Mouse (Mus musculus) ES-Bruce4 (cell line): ENCODE measurements around the gene Pdzd7. TPM values are rescaled to one million over a fixed set of nuclear protein-coding genes. Genes with fewer than 3 reads are reported as not detected.

Source experiments
- H3K27ac ChIP-seq: 2 replicates; pipeline ENCODE4 v1.5.1; 2012; ENCODE audit warnings: low read length, inconsistent platforms; ENCODE audit not compliant: insufficient read depth
- H3K27me3 ChIP-seq: 2 replicates; pipeline ENCODE4 v1.6.1; 2012; ENCODE audit warnings: mild to moderate bottlenecking, low read length, inconsistent platforms; ENCODE audit not compliant: control insufficient read depth, poor library complexity, insufficient read depth, severe bottlenecking
- H3K36me3 ChIP-seq: 2 replicates; pipeline ENCODE4 v1.6.1; 2012; ENCODE audit warnings: inconsistent platforms, mild to moderate bottlenecking, low read length, moderate library complexity; ENCODE audit not compliant: control insufficient read depth, poor library complexity, insufficient read depth, severe bottlenecking
- H3K4me1 ChIP-seq: one replicate; pipeline ENCODE4 v1.8.1; 2011; ENCODE audit warnings: low read length; ENCODE audit not compliant: control insufficient read depth, insufficient read depth
- H3K4me3 ChIP-seq: 2 replicates; pipeline ENCODE4 v1.5.1; 2011; ENCODE audit warnings: low read depth, mild to moderate bottlenecking, low read length
- H3K9ac ChIP-seq: 2 replicates; pipeline ENCODE4 v1.6.1; 2012; ENCODE audit warnings: low read depth, mild to moderate bottlenecking, inconsistent platforms; ENCODE audit not compliant: poor library complexity, severe bottlenecking
- H3K9me3 ChIP-seq: replicated peaks from 2 replicates; pipeline ENCODE4 v1.6.1; 2012; ENCODE audit warnings: mild to moderate bottlenecking, low read length, inconsistent platforms; ENCODE audit not compliant: control insufficient read depth, poor library complexity, insufficient read depth, severe bottlenecking
- CTCF ChIP-seq: IDR thresholded peaks from one replicate; pipeline ENCODE4 v1.8.1; 2011; ENCODE audit warnings: low read depth, low read length
- EP300 ChIP-seq: IDR thresholded peaks from 2 replicates; pipeline ENCODE4 v1.6.1; 2011; ENCODE audit warnings: low read depth, low read length; ENCODE audit not compliant: insufficient read depth
- POLR2A ChIP-seq: IDR thresholded peaks from one replicate; pipeline ENCODE4 v1.8.1; 2011; ENCODE audit warnings: low read length; ENCODE audit not compliant: insufficient read depth
- polyA plus RNA-seq: library from polyadenylated mRNA; stranded (reverse); fragments of >200 nt; gene quantifications from 2 replicates; pipeline ENCODE4 v1.2.4, GENCODE M21; 2011; ENCODE audit warnings: low read depth; ENCODE audit not compliant: missing spikeins, insufficient read depth, insufficient read length

Pdzd7 gene
- polyA plus RNA-seq, 1 experiment, result 1.3 TPM

- TF ChIP-seq EP300, result no peak
- TF ChIP-seq CTCF, result no peak
- no peak for TF ChIP-seq POLR2A
- Histone ChIP-seq H3K9ac (no peak overlapping the region), H3K4me3 (peak overlapping the region; percentile 15), H3K4me1 (peaks cover 15% of the 10 kb centered on the region), H3K36me3 (0 out of 2 replicates have a peak, but pooled peaks cover 2% of the 10 kb centered on the region), H3K27ac (no peak overlapping the region), H3K27me3 (no peaks in the 10 kb centered on the region), H3K9me3 (no peaks in the 10 kb centered on the region)
Observed at GRCm38 (mm10) chr19:45024775-45025174, 20.7 kb downstream of the Pdzd7 start.

- Histone ChIP-seq H3K9me3 (no peaks in the 10 kb centered on the region), H3K36me3 (0 out of 2 replicates have a peak, but pooled peaks cover 2% of the 10 kb centered on the region), H3K9ac (no peak overlapping the region), H3K27ac (no peak overlapping the region), H3K27me3 (no peaks in the 10 kb centered on the region), H3K4me3 (no peak overlapping the region), H3K4me1 (peaks cover 15% of the 10 kb centered on the region)
- no peak for TF ChIP-seq CTCF
- no peak for TF ChIP-seq POLR2A
- TF ChIP-seq EP300, result no peak
Observed at GRCm38 (mm10) chr19:45023993-45024392, 21.5 kb downstream of the Pdzd7 start.

- Histone ChIP-seq H3K36me3 (0 out of 2 replicates have a peak, but pooled peaks cover 2% of the 10 kb centered on the region), H3K27ac (no peak overlapping the region), H3K27me3 (no peaks in the 10 kb centered on the region), H3K4me1 (peaks cover under 1% of the 10 kb centered on the region), H3K4me3 (no peak overlapping the region), H3K9me3 (no peaks in the 10 kb centered on the region), H3K9ac (no peak overlapping the region)
- TF ChIP-seq CTCF (no peak), POLR2A (no peak), EP300 (no peak)
Observed at GRCm38 (mm10) chr19:45021362-45021761, 24.2 kb downstream of the Pdzd7 start.

- no peaks in the 10 kb centered on the region for H3K9me3 ChIP-seq
- H3K9ac ChIP-seq, result no peak overlapping the region
- no peak for TF ChIP-seq EP300
- no peak for TF ChIP-seq CTCF
- no peak overlapping the region for H3K27ac ChIP-seq
- no peaks in the 10 kb centered on the region for H3K27me3 ChIP-seq
- H3K4me3 ChIP-seq, result no peak overlapping the region
- no peaks in the 10 kb centered on the region for H3K4me1 ChIP-seq
- H3K36me3 ChIP-seq, result 0 out of 2 replicates have a peak, but pooled peaks cover 2% of the 10 kb centered on the region
Observed at GRCm38 (mm10) chr19:45020348-45020747, 25.2 kb downstream of the Pdzd7 start.

GRCm38 (mm10) chr19:45018351-45018831 lies 27.1 kb downstream of the Pdzd7 start:
- Histone ChIP-seq H3K27me3 (no peaks in the 10 kb centered on the region), H3K9me3 (no peaks in the 10 kb centered on the region), H3K9ac (peak overlapping the region; percentile 86), H3K27ac (no peak overlapping the region), H3K36me3 (0 out of 2 replicates have a peak, but pooled peaks cover 2% of the 10 kb centered on the region), H3K4me1 (peaks cover 5% of the 10 kb centered on the region), H3K4me3 (peak overlapping the region; percentile 74)
- TF ChIP-seq EP300 (no peak), CTCF (no peak), POLR2A (no peak)

- Histone ChIP-seq H3K27ac (no peak overlapping the region), H3K9ac (peak overlapping the region; percentile 86), H3K36me3 (0 out of 2 replicates have a peak, but pooled peaks cover 2% of the 10 kb centered on the region), H3K27me3 (no peaks in the 10 kb centered on the region), H3K9me3 (no peaks in the 10 kb centered on the region), H3K4me3 (peak overlapping the region; percentile 75), H3K4me1 (peaks cover 5% of the 10 kb centered on the region)
- TF ChIP-seq CTCF (no peak), EP300 (no peak), POLR2A (no peak)
Observed at GRCm38 (mm10) chr19:45017909-45018308, 27.6 kb downstream of the Pdzd7 start.
